Mouse (Mus musculus) small intestine, adult 2 months (tissue): ENCODE results near the gene Abhd17a. TPM values are rescaled to one million over a fixed set of nuclear protein-coding genes. Genes with fewer than 3 reads are reported as not detected.

ENCODE experiments used
- H3K27ac ChIP-seq: fragments of 200-500 bp; 2 replicates; pipeline ENCODE4 v1.5.1; 2012; ENCODE audit warnings: low read depth, low read length, control low read depth, inconsistent platforms; ENCODE audit not compliant: insufficient read depth
- H3K27me3 ChIP-seq: fragments of 200-500 bp; 2 replicates; pipeline ENCODE4 v1.6.1; 2012; ENCODE audit warnings: mild to moderate bottlenecking, moderate library complexity, low read length, inconsistent platforms; ENCODE audit not compliant: control insufficient read depth, insufficient read depth
- H3K36me3 ChIP-seq: fragments of 200-500 bp; 2 replicates; pipeline ENCODE4 v1.6.1; 2012; ENCODE audit warnings: mild to moderate bottlenecking, low read length, control low read depth, inconsistent platforms; ENCODE audit not compliant: control insufficient read depth, insufficient read depth
- H3K4me1 ChIP-seq: fragments of 200-500 bp; 2 replicates; pipeline ENCODE4 v1.6.1; 2012; ENCODE audit warnings: low read length, inconsistent platforms, mixed read lengths; ENCODE audit not compliant: control insufficient read depth, insufficient read depth, insufficient read length
- H3K4me3 ChIP-seq: fragments of 200-500 bp; 2 replicates; pipeline ENCODE4 v1.5.1; 2012; ENCODE audit warnings: low read depth, mild to moderate bottlenecking, control low read depth, inconsistent platforms, low read length, moderate library complexity
- CTCF ChIP-seq: fragments of 200-500 bp; IDR thresholded peaks from 2 replicates; pipeline ENCODE4 v1.5.1; 2012; ENCODE audit warnings: low read depth, mild to moderate bottlenecking, control low read depth, inconsistent platforms, low read length, moderate library complexity, mixed read lengths; ENCODE audit not compliant: insufficient replicate concordance, insufficient read length; ENCODE audit errors: extremely low read depth
- POLR2A ChIP-seq: fragments of 200-500 bp; IDR thresholded peaks from 2 replicates; pipeline ENCODE4 v1.6.1; 2012; ENCODE audit warnings: low read depth, mild to moderate bottlenecking, control low read depth, inconsistent platforms, low read length, moderate library complexity
- WGBS: fragments of 180-500 bp; shearing (Covaris S2); methylation state at CpG from one replicate; pipeline ENCODE4 v1.1.7; 2018; 5-methylcytosine and 5-hydroxymethylcytosine counted together
- polyA plus RNA-seq: library from polyadenylated mRNA; depleted of rRNA; stranded (reverse); fragments of >200 nt; gene quantifications from 2 replicates; pipeline ENCODE4 v1.2.3, GENCODE M21; 2012

Gene Abhd17a
- polyA plus RNA-seq, 1 experiment: 644 TPM

- H3K27me3 ChIP-seq: no peaks in the 10 kb centered on the region
- no peak overlapping the region for H3K4me3 ChIP-seq
- H3K27ac ChIP-seq: no peak overlapping the region
- 88% methylated on average over 8 of the region's 8 CpGs for WGBS
- peaks cover 84% of the 10 kb centered on the region for H3K36me3 ChIP-seq
- H3K4me1 ChIP-seq: no peaks in the 10 kb centered on the region
- no peak for TF ChIP-seq CTCF
- TF ChIP-seq POLR2A: no peak
Observed at GRCm38 (mm10) chr10:80545590-80545989, 44.6 kb downstream of the Abhd17a start.

GRCm38 (mm10) chr10:80543873-80544272 is 46.3 kb downstream of the Abhd17a start:
- Histone ChIP-seq H3K27me3 (no peaks in the 10 kb centered on the region), H3K36me3 (peaks cover 67% of the 10 kb centered on the region), H3K4me1 (peaks cover under 1% of the 10 kb centered on the region; the same call in 1 of the 2 replicates), H3K27ac (no peak overlapping the region), H3K4me3 (no peak overlapping the region)
- no peak for TF ChIP-seq CTCF
- no peak for TF ChIP-seq POLR2A
- 93% methylated on average over 14 of the region's 14 CpGs for WGBS

- H3K4me3 ChIP-seq: no peak overlapping the region
- H3K36me3 ChIP-seq: peaks cover 30% of the 10 kb centered on the region
- H3K27me3 ChIP-seq: peaks cover 3% of the 10 kb centered on the region; the same call in 1 of the 2 replicates
- 59% methylated on average over 5 of the region's 5 CpGs for WGBS
- peaks cover 8% of the 10 kb centered on the region for H3K4me1 ChIP-seq
- H3K27ac ChIP-seq: no peak overlapping the region
- TF ChIP-seq CTCF (no peak), POLR2A (no peak)
Observed at GRCm38 (mm10) chr10:80539493-80539892, 50.6 kb downstream of the Abhd17a start.

GRCm38 (mm10) chr10:80538710-80539394 is 51.3 kb downstream of the Abhd17a start, which contains the start of gene Atp8b3:
Gene Atp8b3 (minus strand): TSS chr10:80539124.
- Histone ChIP-seq H3K27me3 (peaks cover 7% of the 10 kb centered on the region), H3K4me3 (peak within 1 kb of the TSS; percentile 29; the same call in 1 of the 2 replicates), H3K4me1 (peaks cover 8% of the 10 kb centered on the region), H3K27ac (no peak within 1 kb of the TSS), H3K36me3 (peaks cover 24% of the 10 kb centered on the region)
- no peak for TF ChIP-seq POLR2A
- no peak for TF ChIP-seq CTCF
- 3% methylated on average over 30 of the region's 30 CpGs for WGBS

- TF ChIP-seq POLR2A (no peak), CTCF (no peak)
- Histone ChIP-seq H3K27me3 (peaks cover 7% of the 10 kb centered on the region), H3K36me3 (peaks cover 17% of the 10 kb centered on the region), H3K27ac (no peak overlapping the region), H3K4me1 (peaks cover 8% of the 10 kb centered on the region), H3K4me3 (no peak overlapping the region)
- WGBS: 50% methylated on average over 5 of the region's 5 CpGs
Observed at GRCm38 (mm10) chr10:80538180-80538579, 52.0 kb downstream of the Abhd17a start.

- Histone ChIP-seq H3K27ac (no peak overlapping the region), H3K4me3 (no peak overlapping the region), H3K36me3 (no peaks in the 10 kb centered on the region), H3K27me3 (peaks cover 7% of the 10 kb centered on the region), H3K4me1 (peaks cover 8% of the 10 kb centered on the region)
- 16% methylated on average over 13 of the region's 13 CpGs for whole genome bisulfite sequencing
- no peak for TF ChIP-seq CTCF
- TF ChIP-seq POLR2A: no peak
Observed at GRCm38 (mm10) chr10:80535711-80536110, 54.4 kb downstream of the Abhd17a start.

GRCm38 (mm10) chr10:80535071-80535470 is 55.1 kb downstream of the Abhd17a start:
- H3K27me3 ChIP-seq: peaks cover 7% of the 10 kb centered on the region
- 7% methylated on average over 14 of the region's 14 CpGs for WGBS
- no peaks in the 10 kb centered on the region for H3K36me3 ChIP-seq
- TF ChIP-seq POLR2A (no peak), CTCF (no peak)
- H3K4me1 ChIP-seq: peaks cover 8% of the 10 kb centered on the region
- peak overlapping the region; percentile 23 for H3K4me3 ChIP-seq
- no peak overlapping the region for H3K27ac ChIP-seq
